Mouse (Mus musculus) layer of hippocampus, postnatal 10 days (tissue): ENCODE results near the gene Fam90a1a. TPM values are rescaled to one million over a fixed set of nuclear protein-coding genes. Genes with fewer than 3 reads are reported as not detected.

ENCODE experiments used
- total RNA-seq, 2 experiments: library from RNA; stranded (reverse); gene quantifications; 2 replicates each; pipeline ENCODE4 v1.2.3; 2021

Gene Fam90a1a
- total RNA-seq, 2 experiments from 2014 or later = not detected

Other genes with a start within 250 kb of the Fam90a1a start
- gene Defa24, start 224.2 kb upstream of the Fam90a1a start, total RNA-seq = not detected
- gene Defb50, start 135.2 kb upstream of the Fam90a1a start, total RNA-seq = not detected
- not detected for gene Defb2, start 118.8 kb upstream of the Fam90a1a start, total RNA-seq
- gene Defb10, start 99.8 kb upstream of the Fam90a1a start, total RNA-seq = not detected
- gene Defb9, start 73.3 kb upstream of the Fam90a1a start, total RNA-seq = not detected
- 1 to 10 TPM in 1 of 2 experiments, not detected in 1; 2.0 TPM for gene Defb11, start 52.3 kb upstream of the Fam90a1a start, total RNA-seq
- not detected for gene Defb15, start 26.0 kb upstream of the Fam90a1a start, total RNA-seq
- gene Defb35, start 20.4 kb upstream of the Fam90a1a start, total RNA-seq = not detected
- not detected for gene Defb13, start 12.0 kb upstream of the Fam90a1a start, total RNA-seq
- not detected for gene Ccdc70, start 11.1 kb downstream of the Fam90a1a start, total RNA-seq
- gene Atp7b, start 101.6 kb downstream of the Fam90a1a start, total RNA-seq = 1 to 10 TPM; 3.7 to 4.2 TPM
- 10 to 100 TPM; 26.7 to 33.2 TPM for gene Alg11, start 102.0 kb downstream of the Fam90a1a start, total RNA-seq
- gene Nek5, start 166.3 kb downstream of the Fam90a1a start, total RNA-seq = under 1 TPM; 0.62 to 0.91 TPM
- gene Nek3, start 207.7 kb downstream of the Fam90a1a start, total RNA-seq = 1 to 10 TPM; 3.0 TPM
- 1 to 10 TPM; 4.8 to 5.8 TPM for gene Ckap2, start 227.1 kb downstream of the Fam90a1a start, total RNA-seq
- gene Vps36, start 234.1 kb downstream of the Fam90a1a start, total RNA-seq = 10 to 100 TPM; 36.1 to 36.8 TPM